Comparison of ENCODE assay signal across 27 mouse cellular contexts in genomic region chr11:60856587-60856986, GRCm38 (mm10). TPM values are rescaled to one million over a fixed set of nuclear protein-coding genes. Genes with fewer than 3 reads are reported as not detected.
DNase-seq lines count a peak whose midpoint lies in the region; ATAC-seq and TF ChIP-seq lines count a peak whose summit lies in the region.
"Had no signal": no experiment of that assay in that cellular context is flagged by ENCODE, and none has a peak within 500 bp of the region (broad histone marks: within the 10 kb centered on the region; RNA-seq: fewer than 3 reads in every experiment).

No protein-coding gene starts in this region.

- no peaks in the 10 kb centered on the region for H3K79me3 ChIP-seq in C2C12 (ENCODE audit: low read depth)

- no peak overlapping the region for H3ac ChIP-seq in C2C12 (ENCODE audit: control insufficient read depth, insufficient read length, low read depth)

- peaks cover 35% of the 10 kb centered on the region for H3K36me3 ChIP-seq in C2C12 (ENCODE audit: control insufficient read depth, insufficient read depth)
- H3K36me3 ChIP-seq in forebrain, embryonic 16.5 days (ENCODE audit: control insufficient read depth, insufficient read depth), result peaks cover 13% of the 10 kb centered on the region

- ATAC-seq in forebrain, embryonic 16.5 days, result no peak
- ATAC-seq: forebrain, embryonic 13.5 days; forebrain, postnatal 0 days; hindbrain, postnatal 0 days; inflammation-experienced regulatory T-cells, adult 6 months had no signal

- H3K27ac ChIP-seq in layer of hippocampus, adult 2 months, result peak overlapping the region; percentile 53; the same call in 1 of the 2 replicates
- no peak overlapping the region for H3K27ac ChIP-seq in forebrain, embryonic 16.5 days (ENCODE audit: low read length)
- H3K27ac ChIP-seq: forebrain, embryonic 10.5 days; forebrain, embryonic 13.5 days; heart, embryonic 10.5 days; heart, embryonic 13.5 days; hindbrain, embryonic 14.5 days; hindbrain, postnatal 0 days had no signal

- H3K27me3 ChIP-seq in C2C12 (ENCODE audit: control insufficient read depth, insufficient read depth, insufficient read length), result no peaks in the 10 kb centered on the region
- H3K27me3 ChIP-seq in forebrain, embryonic 16.5 days (replicated peaks; ENCODE audit: control insufficient read depth, insufficient read depth, low read length), result no peaks in the 10 kb centered on the region
- H3K27me3 ChIP-seq: CH12.LX; forebrain, embryonic 13.5 days; heart, embryonic 13.5 days had no signal

- no peaks in the 10 kb centered on the region for H3K79me2 ChIP-seq in C2C12 (ENCODE audit: control insufficient read depth, insufficient read depth)

- no peaks in the 10 kb centered on the region for H3K4me1 ChIP-seq in forebrain, embryonic 16.5 days (replicated peaks; ENCODE audit: control insufficient read depth, insufficient read depth, low read length)
- H3K4me1 ChIP-seq: forebrain, embryonic 10.5 days; forebrain, embryonic 13.5 days; heart, embryonic 10.5 days; heart, embryonic 13.5 days had no signal

- H3K4me3 ChIP-seq in layer of hippocampus, adult 2 months, result no peak overlapping the region
- H3K4me3 ChIP-seq in C2C12 (ENCODE audit: insufficient read depth, poor library complexity, severe bottlenecking), result no peak overlapping the region
- H3K4me3 ChIP-seq in forebrain, embryonic 16.5 days (replicated peaks; ENCODE audit: low read length), result no peak overlapping the region
- H3K4me3 ChIP-seq: forebrain, embryonic 10.5 days; forebrain, embryonic 13.5 days; heart, embryonic 10.5 days; heart, embryonic 13.5 days had no signal

- no peak overlapping the region for H3K4me2 ChIP-seq in forebrain, embryonic 16.5 days (ENCODE audit: low read length)
- H3K4me2 ChIP-seq: forebrain, embryonic 13.5 days; heart, embryonic 13.5 days; hindbrain, embryonic 14.5 days had no signal

- WGBS in forebrain, embryonic 16.5 days, result 84% methylated on average over 3 of the region's 3 CpGs

- no peak for TF ChIP-seq CTCF in layer of hippocampus, adult 2 months (conservative IDR thresholded peaks at IDR 0.05)
- TF ChIP-seq CTCF in C2C12 (IDR thresholded peaks at IDR 0.05; ENCODE audit: control insufficient read depth, insufficient read depth, insufficient read length), result no peak

- H3K9me3 ChIP-seq in forebrain, embryonic 16.5 days (ENCODE audit: control insufficient read depth, low read length), result no peaks in the 10 kb centered on the region
- H3K9me3 ChIP-seq: forebrain, embryonic 10.5 days; forebrain, embryonic 13.5 days; G1E; heart, embryonic 10.5 days; heart, embryonic 13.5 days had no signal

- no peak overlapping the region for H3K9ac ChIP-seq in forebrain, embryonic 16.5 days (replicated peaks; ENCODE audit: low read depth, low read length)
- H3K9ac ChIP-seq: forebrain, embryonic 13.5 days; forebrain, postnatal 0 days; heart, embryonic 13.5 days; hindbrain, embryonic 14.5 days had no signal

- DNase-seq in layer of hippocampus, adult 2 months (ENCODE audit: low spot score in 2 of 2), result peak in 1 of 2 experiments; percentile 25
- no peak for DNase-seq in layer of hippocampus, adult 8-10 months (ENCODE audit: low spot score in 2 of 2)
- peak; percentile 37 for DNase-seq in right cerebral cortex, adult 18-20 months
- no peak for DNase-seq in right cerebral cortex, postnatal 4 days
- DNase-seq in brain, adult 2 months (ENCODE audit: low read depth, low spot score), result peak; percentile 66
- no peak for DNase-seq in heart, adult 8-10 months (ENCODE audit: low spot score)
- DNase-seq: adrenal gland, adult 2 months; adrenal gland, postnatal 25 days; cerebellum, adult 18-20 months; cerebellum, adult 9-10 months; cerebellum, postnatal 14 days; forebrain, postnatal 0 days; gastrocnemius, postnatal 25 days; heart, adult 18-20 months; heart, postnatal 14 days; heart, postnatal 4 days had no signal

TF ChIP-seq in C2C12, 6 proteins besides CTCF, POLR2A, EP300 and RAD21:
- TF ChIP-seq MYOD1 (IDR thresholded peaks at IDR 0.05; ENCODE audit: control insufficient read depth, insufficient read length, low read depth) (peak; percentile 47), FOSL1 (IDR thresholded peaks at IDR 0.05; ENCODE audit: insufficient read depth, low read length, poor library complexity, severe bottlenecking) (no peak)
TF ChIP-seq in C2C12: peak in this region for 1.

RNA-seq across cellular contexts. Expression of gene Tmem11, which starts 22.5 kb away (rescaled TPM):
- 10 to 100 TPM; 26.8 to 29.1 TPM for total RNA-seq in layer of hippocampus, adult 2 months (2021)
- total RNA-seq in layer of hippocampus, adult 8-10 months (2022), result 10 to 100 TPM; 25.3 to 27.8 (median 27.1) TPM
- 61.5 TPM for polyA plus RNA-seq in C2C12 (2012; fragmentation: generic; extraction: Trizol)
- 10 to 100 TPM; 29.8 to 35.3 (median 31.1) TPM for total RNA-seq in heart, adult 8-10 months (2022)
- 56.6 and 61.2 TPM in 2 replicates for polyA plus RNA-seq in forebrain, embryonic 16.5 days (2015; fragmentation: Nextera tagmentation; extraction: Ambion mirVana)

RNA-seq across cellular contexts. Expression of gene Dhrs7b, which starts 26.2 kb away (rescaled TPM):
- total RNA-seq in layer of hippocampus, adult 2 months (2021), result 10 to 100 TPM; 28.3 to 29.4 TPM
- 10 to 100 TPM; 26.3 to 27.9 (median 27.4) TPM for total RNA-seq in layer of hippocampus, adult 8-10 months (2022)
- 46.4 TPM for polyA plus RNA-seq in C2C12 (2012; fragmentation: generic; extraction: Trizol)
- 10 to 100 TPM; 19.9 to 23.9 (median 21.3) TPM for total RNA-seq in heart, adult 8-10 months (2022)
- polyA plus RNA-seq in forebrain, embryonic 16.5 days (2015; fragmentation: Nextera tagmentation; extraction: Ambion mirVana), result 29.5 and 34.5 TPM in 2 replicates

RNA-seq across cellular contexts. Expression of gene Shmt1, which starts 45.1 kb away (rescaled TPM):
- 1 to 10 TPM; 8.6 to 9.6 TPM for total RNA-seq in layer of hippocampus, adult 2 months (2021)
- 10 to 100 TPM in 1 of 4 experiments, 1 to 10 TPM in 3; 4.4 to 11.7 (median 8.5) TPM for total RNA-seq in layer of hippocampus, adult 8-10 months (2022)
- polyA plus RNA-seq in C2C12 (2012; fragmentation: generic; extraction: Trizol), result 28.7 TPM
- total RNA-seq in heart, adult 8-10 months (2022), result 10 to 100 TPM in 2 of 4 experiments, 1 to 10 TPM in 2; 6.4 to 16.4 (median 10.4) TPM
- 14.9 and 17.7 TPM in 2 replicates for polyA plus RNA-seq in forebrain, embryonic 16.5 days (2015; fragmentation: Nextera tagmentation; extraction: Ambion mirVana)

RNA-seq across cellular contexts. Expression of gene Natd1, which starts 58.0 kb away (rescaled TPM):
- total RNA-seq in layer of hippocampus, adult 2 months (2021), result 10 to 100 TPM; 10.6 TPM
- total RNA-seq in layer of hippocampus, adult 8-10 months (2022), result 10 to 100 TPM in 3 of 4 experiments, 1 to 10 TPM in 1; 9.4 to 16.6 (median 13.1) TPM
- 8.4 TPM for polyA plus RNA-seq in C2C12 (2012; fragmentation: generic; extraction: Trizol)
- 10 to 100 TPM in 2 of 4 experiments, 1 to 10 TPM in 2; 8.6 to 15.0 (median 11.0) TPM for total RNA-seq in heart, adult 8-10 months (2022)
- 32.5 and 35.0 TPM in 2 replicates for polyA plus RNA-seq in forebrain, embryonic 16.5 days (2015; fragmentation: Nextera tagmentation; extraction: Ambion mirVana)

Comparison
In these comparisons a context has a peak if more than half of its experiments do, and no peak if none do; other contexts are left out.
1. DNase-seq: peak in right cerebral cortex, adult 18-20 months (single experiment) and brain, adult 2 months (single experiment); none in layer of hippocampus, adult 8-10 months (0 of 2), right cerebral cortex, postnatal 4 days (single experiment) and heart, adult 8-10 months (single experiment).